In the genomic region with DNA sequence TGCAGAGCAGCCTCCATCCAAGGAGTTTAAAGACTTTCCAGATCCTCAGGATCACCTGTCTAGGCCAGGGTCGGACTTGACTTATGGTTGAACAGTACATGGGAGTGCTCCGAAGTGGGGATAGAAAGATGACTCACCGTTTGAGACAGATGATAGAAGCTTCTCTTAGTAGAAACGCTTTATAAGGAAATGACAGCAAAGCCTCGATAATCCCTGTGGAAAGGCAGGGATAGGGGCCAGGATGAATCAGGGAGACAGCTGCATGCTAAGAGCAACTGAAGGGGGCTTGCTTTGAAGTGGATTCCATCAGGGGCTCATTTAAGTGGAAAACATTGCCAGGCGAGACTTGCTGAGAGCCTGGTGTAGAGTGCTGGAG, we compare ENCODE assay signal across 25 mouse cellular contexts. TPM values are rescaled to one million over a fixed set of nuclear protein-coding genes. Genes with fewer than 3 reads are reported as not detected.
DNase-seq lines count a peak whose midpoint lies in the region; ATAC-seq and TF ChIP-seq lines count a peak whose summit lies in the region.
"Had no signal": no experiment of that assay in that cellular context is flagged by ENCODE, and none has a peak within 500 bp of the region (broad histone marks: within the 10 kb centered on the region; RNA-seq: fewer than 3 reads in every experiment).

No protein-coding gene starts in this region.

- WGBS in embryonic facial prominence, embryonic 14.5 days: 50% methylated on average over 6 of the region's 6 CpGs
- 74% methylated on average over 6 of the region's 6 CpGs for WGBS in embryonic facial prominence, embryonic 10.5 days
- WGBS in hindbrain, postnatal 0 days: 63% methylated on average over 6 of the region's 6 CpGs
- WGBS in hindbrain, embryonic 12.5 days: 68% methylated on average over 6 of the region's 6 CpGs
- 43% methylated on average over 6 of the region's 6 CpGs for WGBS in midbrain, embryonic 16.5 days
- 43% methylated on average over 6 of the region's 6 CpGs for WGBS in midbrain, embryonic 15.5 days
- 64% methylated on average over 6 of the region's 6 CpGs for WGBS in liver, postnatal 0 days (ENCODE audit: insufficient replicate concordance)

- H3K4me1 ChIP-seq in embryonic facial prominence, embryonic 14.5 days (ENCODE audit: control insufficient read depth, insufficient read depth, low read length): peaks cover 5% of the 10 kb centered on the region; the same call in 1 of the 2 replicates
- no peaks in the 10 kb centered on the region for H3K4me1 ChIP-seq in embryonic facial prominence, embryonic 10.5 days
- H3K4me1 ChIP-seq in hindbrain, postnatal 0 days (ENCODE audit: insufficient read depth, low read length): no peaks in the 10 kb centered on the region
- H3K4me1 ChIP-seq in hindbrain, embryonic 12.5 days: no peaks in the 10 kb centered on the region
- H3K4me1 ChIP-seq in midbrain, embryonic 16.5 days (ENCODE audit: control insufficient read depth, insufficient read depth, low read length): no peaks in the 10 kb centered on the region
- H3K4me1 ChIP-seq in midbrain, embryonic 15.5 days: no peaks in the 10 kb centered on the region
- no peaks in the 10 kb centered on the region for H3K4me1 ChIP-seq in liver, postnatal 0 days (ENCODE audit: insufficient read depth)
- H3K4me1 ChIP-seq: forebrain, embryonic 12.5 days; hindbrain, embryonic 10.5 days; liver, embryonic 15.5 days; neural tube, embryonic 15.5 days had no signal

- no peak for TF ChIP-seq CTCF in hindbrain, postnatal 0 days (IDR thresholded peaks at IDR 0.05; ENCODE audit: low read depth)
- no peak for TF ChIP-seq CTCF in liver, postnatal 0 days (IDR thresholded peaks at IDR 0.05; ENCODE audit: low read depth)

- H3K36me3 ChIP-seq in embryonic facial prominence, embryonic 14.5 days (ENCODE audit: control insufficient read depth, insufficient read depth, low read length): no peaks in the 10 kb centered on the region
- no peaks in the 10 kb centered on the region for H3K36me3 ChIP-seq in embryonic facial prominence, embryonic 10.5 days (replicated peaks)
- no peaks in the 10 kb centered on the region for H3K36me3 ChIP-seq in hindbrain, postnatal 0 days (ENCODE audit: insufficient read depth, low read length)
- H3K36me3 ChIP-seq in hindbrain, embryonic 12.5 days: no peaks in the 10 kb centered on the region
- H3K36me3 ChIP-seq in midbrain, embryonic 16.5 days (ENCODE audit: control insufficient read depth, insufficient read depth, low read length): no peaks in the 10 kb centered on the region
- H3K36me3 ChIP-seq in midbrain, embryonic 15.5 days (replicated peaks): no peaks in the 10 kb centered on the region
- no peaks in the 10 kb centered on the region for H3K36me3 ChIP-seq in liver, postnatal 0 days (replicated peaks; ENCODE audit: insufficient read depth, low read length)
- H3K36me3 ChIP-seq: forebrain, embryonic 12.5 days; hindbrain, embryonic 10.5 days; liver, embryonic 15.5 days; neural tube, embryonic 15.5 days had no signal

- H3K4me2 ChIP-seq in embryonic facial prominence, embryonic 14.5 days (ENCODE audit: low read depth, low read length): no peak overlapping the region
- H3K4me2 ChIP-seq in hindbrain, postnatal 0 days (ENCODE audit: low read depth, low read length): no peak overlapping the region
- H3K4me2 ChIP-seq in hindbrain, embryonic 12.5 days (replicated peaks): no peak overlapping the region
- no peak overlapping the region for H3K4me2 ChIP-seq in midbrain, embryonic 16.5 days (ENCODE audit: low read length)
- no peak overlapping the region for H3K4me2 ChIP-seq in midbrain, embryonic 15.5 days
- no peak overlapping the region for H3K4me2 ChIP-seq in liver, postnatal 0 days (ENCODE audit: low read depth, low read length)
- H3K4me2 ChIP-seq: forebrain, embryonic 12.5 days; liver, embryonic 15.5 days; neural tube, embryonic 15.5 days had no signal

- H3K27ac ChIP-seq in embryonic facial prominence, embryonic 14.5 days (replicated peaks; ENCODE audit: low read depth, low read length): no peak overlapping the region; the same call in 1 of the 2 replicates
- H3K27ac ChIP-seq in embryonic facial prominence, embryonic 10.5 days (replicated peaks): no peak overlapping the region
- H3K27ac ChIP-seq in hindbrain, postnatal 0 days: no peak overlapping the region
- no peak overlapping the region for H3K27ac ChIP-seq in hindbrain, embryonic 12.5 days
- no peak overlapping the region for H3K27ac ChIP-seq in midbrain, embryonic 16.5 days (ENCODE audit: low read length)
- H3K27ac ChIP-seq in midbrain, embryonic 15.5 days: no peak overlapping the region
- no peak overlapping the region for H3K27ac ChIP-seq in liver, postnatal 0 days (ENCODE audit: low read depth)
- H3K27ac ChIP-seq: forebrain, embryonic 12.5 days; gastrocnemius, adult 2 months; hindbrain, embryonic 10.5 days; liver, embryonic 15.5 days; neural tube, embryonic 15.5 days; stomach, postnatal 0 days had no signal

- ATAC-seq in embryonic facial prominence, embryonic 14.5 days (ENCODE audit: low read depth): peak; percentile 80
- ATAC-seq in hindbrain, postnatal 0 days: no peak
- no peak for ATAC-seq in hindbrain, embryonic 12.5 days (ENCODE audit: low FRiP score)
- 0 out of 2 replicates have a peak, but pooled peaks have one; percentile 21 for ATAC-seq in midbrain, embryonic 16.5 days
- no peak for ATAC-seq in midbrain, embryonic 15.5 days (replicated peaks)
- ATAC-seq in liver, postnatal 0 days: no peak

- no peaks in the 10 kb centered on the region for H3K9me3 ChIP-seq in embryonic facial prominence, embryonic 14.5 days (ENCODE audit: control insufficient read depth, low read length)
- no peaks in the 10 kb centered on the region for H3K9me3 ChIP-seq in embryonic facial prominence, embryonic 10.5 days
- no peaks in the 10 kb centered on the region for H3K9me3 ChIP-seq in hindbrain, postnatal 0 days (ENCODE audit: low read length)
- H3K9me3 ChIP-seq in hindbrain, embryonic 12.5 days (replicated peaks): no peaks in the 10 kb centered on the region
- no peaks in the 10 kb centered on the region for H3K9me3 ChIP-seq in midbrain, embryonic 16.5 days (replicated peaks; ENCODE audit: control insufficient read depth, low read length, poor library complexity, severe bottlenecking)
- H3K9me3 ChIP-seq in midbrain, embryonic 15.5 days: no peaks in the 10 kb centered on the region
- no peaks in the 10 kb centered on the region for H3K9me3 ChIP-seq in liver, postnatal 0 days (ENCODE audit: low read length)
- H3K9me3 ChIP-seq: forebrain, embryonic 12.5 days; hindbrain, embryonic 10.5 days; liver, embryonic 15.5 days; neural tube, embryonic 15.5 days had no signal

- H3K9ac ChIP-seq in embryonic facial prominence, embryonic 14.5 days (ENCODE audit: low read depth, low read length): no peak overlapping the region
- no peak overlapping the region for H3K9ac ChIP-seq in hindbrain, postnatal 0 days (replicated peaks; ENCODE audit: low read length)
- no peak overlapping the region for H3K9ac ChIP-seq in hindbrain, embryonic 12.5 days
- no peak overlapping the region for H3K9ac ChIP-seq in midbrain, embryonic 16.5 days (ENCODE audit: low read depth, low read length)
- no peak overlapping the region for H3K9ac ChIP-seq in midbrain, embryonic 15.5 days
- no peak overlapping the region for H3K9ac ChIP-seq in liver, postnatal 0 days (replicated peaks)
- H3K9ac ChIP-seq: forebrain, embryonic 12.5 days; liver, embryonic 15.5 days; neural tube, embryonic 15.5 days had no signal

- TF ChIP-seq EP300 in liver, postnatal 0 days (IDR thresholded peaks at IDR 0.05; ENCODE audit: low read depth): no peak

- no peak overlapping the region for H3K4me3 ChIP-seq in embryonic facial prominence, embryonic 14.5 days (ENCODE audit: low read depth, low read length)
- H3K4me3 ChIP-seq in embryonic facial prominence, embryonic 10.5 days: no peak overlapping the region
- no peak overlapping the region for H3K4me3 ChIP-seq in hindbrain, postnatal 0 days (ENCODE audit: low read length)
- no peak overlapping the region for H3K4me3 ChIP-seq in hindbrain, embryonic 12.5 days
- no peak overlapping the region for H3K4me3 ChIP-seq in midbrain, embryonic 16.5 days (ENCODE audit: low read depth, low read length)
- H3K4me3 ChIP-seq in midbrain, embryonic 15.5 days: no peak overlapping the region
- no peak overlapping the region for H3K4me3 ChIP-seq in liver, postnatal 0 days (ENCODE audit: low read depth, low read length)
- H3K4me3 ChIP-seq: erythroblast, embryonic 14.5 days; forebrain, embryonic 12.5 days; gastrocnemius, adult 2 months; hindbrain, embryonic 10.5 days; liver, embryonic 15.5 days; neural tube, embryonic 15.5 days had no signal

- DNase-seq in embryonic facial prominence, embryonic 14.5 days (ENCODE audit: low spot score): peak; percentile 84
- DNase-seq in embryonic facial prominence, embryonic 10.5 days (ENCODE audit: low spot score): no peak
- peak; percentile 25 for DNase-seq in hindbrain, postnatal 0 days (ENCODE audit: low spot score)
- DNase-seq in liver, postnatal 0 days: no peak
- DNase-seq in frontal cortex, postnatal 25 days (ENCODE audit: low spot score in 2 of 2): no peak
- DNase-seq: adrenal gland, postnatal 25 days; cerebellum, adult 11 months; cerebellum, adult 9-11 months; gastrocnemius, adult 2 months; kidney, adult 18-20 months; kidney, postnatal 4 days; liver; lung, postnatal 4 days; thymus, adult 2 months; thymus, postnatal 4 days had no signal

- no peaks in the 10 kb centered on the region for H3K27me3 ChIP-seq in embryonic facial prominence, embryonic 14.5 days (replicated peaks; ENCODE audit: control insufficient read depth, insufficient read depth, low read length)
- no peaks in the 10 kb centered on the region for H3K27me3 ChIP-seq in embryonic facial prominence, embryonic 10.5 days (replicated peaks; ENCODE audit: low read depth, poor library complexity, severe bottlenecking)
- no peaks in the 10 kb centered on the region for H3K27me3 ChIP-seq in hindbrain, postnatal 0 days (ENCODE audit: insufficient read depth, low read length)
- no peaks in the 10 kb centered on the region for H3K27me3 ChIP-seq in hindbrain, embryonic 12.5 days
- no peaks in the 10 kb centered on the region for H3K27me3 ChIP-seq in midbrain, embryonic 16.5 days (ENCODE audit: control insufficient read depth, insufficient read depth, low read depth, low read length)
- no peaks in the 10 kb centered on the region for H3K27me3 ChIP-seq in midbrain, embryonic 15.5 days (replicated peaks)
- no peaks in the 10 kb centered on the region for H3K27me3 ChIP-seq in liver, postnatal 0 days (ENCODE audit: insufficient read depth, low read length)
- H3K27me3 ChIP-seq: forebrain, embryonic 12.5 days; liver, embryonic 15.5 days; neural tube, embryonic 15.5 days had no signal

RNA-seq across cellular contexts. Expression of a gene that starts 12.0 kb away (rescaled TPM):
- polyA plus RNA-seq in embryonic facial prominence, embryonic 14.5 days (2014; fragmentation: Nextera tagmentation; extraction: Ambion mirVana): 95.7 and 97.5 TPM in 2 replicates
- polyA plus RNA-seq in embryonic facial prominence, embryonic 10.5 days (2016; fragmentation: Nextera tagmentation; extraction: Ambion mirVana): 2.9 and 7.1 TPM in 2 replicates
- total RNA-seq in hindbrain, postnatal 0 days (2014; rRNA removed): 166 and 184 TPM in 2 replicates
- polyA plus RNA-seq in hindbrain, postnatal 0 days (2015; fragmentation: Nextera tagmentation; extraction: Ambion mirVana): 35.8 and 37.7 TPM in 2 replicates
- polyA plus RNA-seq in hindbrain, embryonic 12.5 days (2016; fragmentation: Nextera tagmentation; extraction: Ambion mirVana): 19.3 and 33.8 TPM in 2 replicates
- 49.8 and 64.2 TPM in 2 replicates for polyA plus RNA-seq in midbrain, embryonic 16.5 days (2015; fragmentation: Nextera tagmentation; extraction: Ambion mirVana)
- polyA plus RNA-seq in midbrain, embryonic 15.5 days (2015; fragmentation: Nextera tagmentation; extraction: Ambion mirVana): 52.6 and 63.1 TPM in 2 replicates
- polyA plus RNA-seq in liver, postnatal 0 days (2015; fragmentation: Nextera tagmentation; extraction: Ambion mirVana): 1.8 and 1.9 TPM in 2 replicates
- total RNA-seq: granulocyte monocyte progenitor cell, adult 5-6 weeks had no signal
- polyA plus RNA-seq: erythroblast, embryonic 14.5 days had no signal

Comparison
In these comparisons a context has a peak if more than half of its experiments do, and no peak if none do; other contexts are left out.
1. ATAC-seq: peak in embryonic facial prominence, embryonic 14.5 days (single experiment) and midbrain, embryonic 16.5 days (single experiment); none in hindbrain, postnatal 0 days (single experiment), hindbrain, embryonic 12.5 days (single experiment), midbrain, embryonic 15.5 days (single experiment) and liver, postnatal 0 days (single experiment).
2. DNase-seq: peak in embryonic facial prominence, embryonic 14.5 days (single experiment) and hindbrain, postnatal 0 days (single experiment); none in embryonic facial prominence, embryonic 10.5 days (single experiment), liver, postnatal 0 days (single experiment) and frontal cortex, postnatal 25 days (0 of 2).